Mouse (Mus musculus): ENCODE measurements around the gene Krt34.

- no peak for TF ChIP-seq CTCF (IDR thresholded peaks at IDR 0.05; ENCODE audit: low read depth)
- no peak for TF ChIP-seq EP300 (IDR thresholded peaks at IDR 0.05; ENCODE audit: low read depth)
Observed at GRCm38 (mm10) chr11:100050451-100050850, 9.1 kb upstream of the Krt34 start, which contains the start of gene Krt31.
